Mouse (Mus musculus) cerebellum, adult 2 months (tissue): ENCODE results near the gene Tmem100.

Experiments used
- CTCF ChIP-seq: fragments of 200-500 bp; IDR thresholded peaks from 2 replicates; pipeline ENCODE4 v1.5.1; 2011; ENCODE audit warnings: low read depth, mild to moderate bottlenecking, control low read depth, low read length, moderate library complexity, borderline replicate concordance; ENCODE audit not compliant: insufficient read depth
- POLR2A ChIP-seq: fragments of 200-500 bp; IDR thresholded peaks from 2 replicates; pipeline ENCODE4 v1.6.1; 2011; ENCODE audit warnings: low read length, control low read depth, borderline replicate concordance; ENCODE audit not compliant: insufficient read depth

- TF ChIP-seq POLR2A (no peak), CTCF (no peak)
Observed at GRCm38 (mm10) chr11:90073201-90073600, 43.1 kb downstream of the Tmem100 start.
